Mouse (Mus musculus) ES-Bruce4 (cell line): ENCODE measurements around the gene Gramd1c.

Source experiments
- CTCF ChIP-seq: IDR thresholded peaks from one replicate; pipeline ENCODE4 v1.8.1; 2011; ENCODE audit warnings: low read depth, low read length
- EP300 ChIP-seq: IDR thresholded peaks from 2 replicates; pipeline ENCODE4 v1.6.1; 2011; ENCODE audit warnings: low read depth, low read length; ENCODE audit not compliant: insufficient read depth

- TF ChIP-seq EP300 (no peak), CTCF (no peak)
These were observed 108.2 kb downstream of the Gramd1c start for GRCm38 (mm10) chr16:43954913-43955312.
